Mouse (Mus musculus) forebrain, embryonic 15.5 days (tissue): ENCODE data around the gene Cd274. TPM values are rescaled to one million over a fixed set of nuclear protein-coding genes. Genes with fewer than 3 reads are reported as not detected.
"Not testable (repeated sequence)": the region's sequence is repeated elsewhere in the genome, so short reads cannot be mapped to it uniquely, and the experiment has no call there.

Experiments used
- ATAC-seq: fragments of 200-750 bp; cut with Nextera tagmentation; replicated peaks from 2 replicates; pipeline ENCODE4 v1.8.0; 2017; ENCODE audit warnings: mild to moderate bottlenecking, moderate TSS enrichment, moderate library complexity
- H3K27ac ChIP-seq: fragments of 300-500 bp; sonication (generic); replicated peaks from 2 replicates; pipeline ENCODE4 v1.5.1; 2015; ENCODE audit warnings: mild to moderate bottlenecking, inconsistent platforms
- H3K27me3 ChIP-seq: fragments of 300-500 bp; sonication (generic); 2 replicates; pipeline ENCODE4 v1.6.1; 2015; ENCODE audit warnings: inconsistent platforms
- H3K36me3 ChIP-seq: fragments of 300-500 bp; sonication (generic); 2 replicates; pipeline ENCODE4 v1.6.1; 2015; ENCODE audit warnings: mild to moderate bottlenecking, inconsistent platforms
- H3K4me1 ChIP-seq: fragments of 300-500 bp; sonication (generic); 2 replicates; pipeline ENCODE4 v1.6.1; 2015; ENCODE audit warnings: inconsistent platforms
- H3K4me2 ChIP-seq: fragments of 300-500 bp; sonication (generic); replicated peaks from 2 replicates; pipeline ENCODE4 v1.6.1; 2015; ENCODE audit warnings: mild to moderate bottlenecking, inconsistent platforms
- H3K4me3 ChIP-seq: fragments of 300-500 bp; sonication (generic); 2 replicates; pipeline ENCODE4 v1.5.1; 2015; ENCODE audit warnings: mild to moderate bottlenecking, inconsistent platforms
- H3K9ac ChIP-seq: fragments of 300-500 bp; sonication (generic); replicated peaks from 2 replicates; pipeline ENCODE4 v1.6.1; 2015; ENCODE audit warnings: mild to moderate bottlenecking, inconsistent platforms
- H3K9me3 ChIP-seq: fragments of 300-500 bp; sonication (generic); 2 replicates; pipeline ENCODE4 v1.6.1; 2016; ENCODE audit warnings: inconsistent platforms
- WGBS: fragments of 180-500 bp; shearing (Covaris S2); methylation state at CpG from one replicate; pipeline ENCODE4 v1.1.7; 2015; ENCODE audit warnings: mixed read lengths; 5-methylcytosine and 5-hydroxymethylcytosine counted together
- polyA plus RNA-seq: library from polyadenylated mRNA; unstranded; fragments of >200 nt; fragmentation: Nextera tagmentation; extraction: Ambion mirVana; gene quantifications from 2 replicates; pipeline ENCODE4 v1.2.1, GENCODE M21; 2015

Gene Cd274
- polyA plus RNA-seq, 1 experiment from 2014 or later, result 0.78 TPM

GRCm38 (mm10) chr19:29403251-29403650, 36.0 kb downstream of the Cd274 start:
- 94% methylated on average over 4 of the region's 4 CpGs for WGBS
- no peak overlapping the region for H3K9ac ChIP-seq
- H3K36me3 ChIP-seq, result no peaks in the 10 kb centered on the region
- H3K9me3 ChIP-seq, result no peaks in the 10 kb centered on the region
- no peak for ATAC-seq
- no peak overlapping the region for H3K27ac ChIP-seq
- no peaks in the 10 kb centered on the region for H3K4me1 ChIP-seq
- no peaks in the 10 kb centered on the region for H3K27me3 ChIP-seq
- H3K4me2 ChIP-seq, result no peak overlapping the region
- H3K4me3 ChIP-seq, result no peak overlapping the region

- Histone ChIP-seq H3K36me3 (no peaks in the 10 kb centered on the region), H3K4me2 (no peak overlapping the region), H3K9ac (no peak overlapping the region), H3K4me1 (no peaks in the 10 kb centered on the region), H3K27me3 (no peaks in the 10 kb centered on the region), H3K4me3 (no peak overlapping the region), H3K27ac (no peak overlapping the region), H3K9me3 (no peaks in the 10 kb centered on the region)
- 87% methylated on average over 2 of the region's 2 CpGs for WGBS
- no peak for ATAC-seq
Observed at GRCm38 (mm10) chr19:29405388-29405787, 38.1 kb downstream of the Cd274 start.

GRCm38 (mm10) chr19:29406042-29407017, 39.1 kb downstream of the Cd274 start:
- H3K36me3 ChIP-seq, result no peaks in the 10 kb centered on the region
- H3K9me3 ChIP-seq, result no peaks in the 10 kb centered on the region
- no peaks in the 10 kb centered on the region for H3K27me3 ChIP-seq
- H3K4me2 ChIP-seq, result no peak overlapping the region
- no peak overlapping the region for H3K9ac ChIP-seq
- H3K4me3 ChIP-seq, result no peak overlapping the region
- ATAC-seq, result no peak
- WGBS, result 86% methylated on average over 18 of the region's 18 CpGs
- no peaks in the 10 kb centered on the region for H3K4me1 ChIP-seq
- no peak overlapping the region for H3K27ac ChIP-seq

GRCm38 (mm10) chr19:29410619-29411018, 43.4 kb downstream of the Cd274 start, which contains the start of gene Pdcd1lg2:
Gene Pdcd1lg2, plus strand, starts transcription at chr19:29410919.
- WGBS, result 89% methylated on average over 4 of the region's 4 CpGs
- H3K36me3 ChIP-seq, result no peaks in the 10 kb centered on the region
- H3K9ac ChIP-seq, result no peak within 1 kb of the TSS
- H3K4me2 ChIP-seq, result no peak within 1 kb of the TSS
- H3K9me3 ChIP-seq, result no peaks in the 10 kb centered on the region
- no peak within 1 kb of the TSS for H3K4me3 ChIP-seq
- H3K4me1 ChIP-seq, result 0 out of 2 replicates have a peak, but pooled peaks cover 4% of the 10 kb centered on the region
- no peak for ATAC-seq
- no peak within 1 kb of the TSS for H3K27ac ChIP-seq
- H3K27me3 ChIP-seq, result no peaks in the 10 kb centered on the region

- H3K36me3 ChIP-seq, result no peaks in the 10 kb centered on the region
- H3K9ac ChIP-seq, result no peak overlapping the region
- 0 out of 2 replicates have a peak, but pooled peaks cover 4% of the 10 kb centered on the region for H3K4me1 ChIP-seq
- H3K9me3 ChIP-seq, result no peaks in the 10 kb centered on the region
- H3K4me2 ChIP-seq, result no peak overlapping the region
- H3K27ac ChIP-seq, result 0 out of 2 replicates have a peak overlapping the region, but pooled peaks have one; percentile 11
- peak; percentile 80 for ATAC-seq
- no peak overlapping the region for H3K4me3 ChIP-seq
- 61% methylated on average over 6 of the region's 6 CpGs for WGBS
- no peaks in the 10 kb centered on the region for H3K27me3 ChIP-seq
Observed at GRCm38 (mm10) chr19:29412476-29413420, 45.5 kb downstream of the Cd274 start.

GRCm38 (mm10) chr19:29414513-29414912, 47.3 kb downstream of the Cd274 start:
- 93% methylated on average over 3 of the region's 3 CpGs for WGBS
- Histone ChIP-seq H3K36me3 (no peaks in the 10 kb centered on the region), H3K4me2 (no peak overlapping the region), H3K9me3 (no peaks in the 10 kb centered on the region), H3K4me1 (0 out of 2 replicates have a peak, but pooled peaks cover 4% of the 10 kb centered on the region), H3K27ac (no peak overlapping the region), H3K4me3 (no peak overlapping the region), H3K27me3 (no peaks in the 10 kb centered on the region), H3K9ac (no peak overlapping the region)
- ATAC-seq, result no peak

- not testable (repeated sequence) for H3K9me3 ChIP-seq, H3K4me1 ChIP-seq, H3K27ac ChIP-seq, H3K4me3 ChIP-seq, H3K36me3 ChIP-seq, H3K27me3 ChIP-seq, H3K9ac ChIP-seq, H3K4me2 ChIP-seq, ATAC-seq
Observed at GRCm38 (mm10) chr19:29414917-29415316, 47.7 kb downstream of the Cd274 start.

- 83% methylated on average over 3 of the region's 3 CpGs for WGBS
- Histone ChIP-seq H3K9ac (no peak overlapping the region), H3K4me1 (0 out of 2 replicates have a peak, but pooled peaks cover 4% of the 10 kb centered on the region), H3K36me3 (no peaks in the 10 kb centered on the region), H3K4me2 (no peak overlapping the region), H3K27me3 (no peaks in the 10 kb centered on the region), H3K4me3 (no peak overlapping the region), H3K27ac (no peak overlapping the region), H3K9me3 (no peaks in the 10 kb centered on the region)
- ATAC-seq, result no peak
Observed at GRCm38 (mm10) chr19:29416393-29416902, 49.2 kb downstream of the Cd274 start.

- H3K9me3 ChIP-seq, result no peaks in the 10 kb centered on the region
- no peak overlapping the region for H3K4me2 ChIP-seq
- H3K27ac ChIP-seq, result no peak overlapping the region
- no peak for ATAC-seq
- H3K4me1 ChIP-seq, result 0 out of 2 replicates have a peak, but pooled peaks cover 4% of the 10 kb centered on the region
- WGBS, result 77% methylated on average over 2 of the region's 2 CpGs
- no peaks in the 10 kb centered on the region for H3K27me3 ChIP-seq
- no peak overlapping the region for H3K4me3 ChIP-seq
- H3K9ac ChIP-seq, result no peak overlapping the region
- no peaks in the 10 kb centered on the region for H3K36me3 ChIP-seq
Observed at GRCm38 (mm10) chr19:29417188-29417587, 49.9 kb downstream of the Cd274 start.

GRCm38 (mm10) chr19:29417894-29418293, 50.6 kb downstream of the Cd274 start:
- no peak overlapping the region for H3K4me2 ChIP-seq
- no peak overlapping the region for H3K4me3 ChIP-seq
- no peaks in the 10 kb centered on the region for H3K27me3 ChIP-seq
- WGBS, result 67% methylated on average over 2 of the region's 2 CpGs
- H3K36me3 ChIP-seq, result no peaks in the 10 kb centered on the region
- no peaks in the 10 kb centered on the region for H3K9me3 ChIP-seq
- no peak overlapping the region for H3K9ac ChIP-seq
- 0 out of 2 replicates have a peak, but pooled peaks cover 4% of the 10 kb centered on the region for H3K4me1 ChIP-seq
- no peak for ATAC-seq
- no peak overlapping the region for H3K27ac ChIP-seq

GRCm38 (mm10) chr19:29418661-29419115, 51.4 kb downstream of the Cd274 start:
- Histone ChIP-seq H3K27ac (no peak overlapping the region), H3K9me3 (no peaks in the 10 kb centered on the region), H3K4me1 (no peaks in the 10 kb centered on the region), H3K4me3 (no peak overlapping the region), H3K27me3 (no peaks in the 10 kb centered on the region), H3K9ac (no peak overlapping the region), H3K36me3 (no peaks in the 10 kb centered on the region), H3K4me2 (no peak overlapping the region)
- 50% methylated on average over 9 of the region's 9 CpGs for WGBS
- ATAC-seq, result no peak
